Mouse (Mus musculus) kidney, adult 18-20 months (tissue): ENCODE data around the gene Ago1.
A peak's percentile ranks its signal among the peaks of the same experiment; 100 is the strongest.

Experiments
- DNase-seq: peaks from one replicate; pipeline ENCODE4 v3.0.0; 2021

The Ago1 gene

GRCm38 (mm10) chr4:126468285-126468901 is at the start of gene Ago1:
Ago1 (minus strand) TSS chr4:126468583.
- DNase-seq = peak; percentile 95

- no peak for DNase-seq
Observed at GRCm38 (mm10) chr4:126512308-126513066, 44.1 kb upstream of the Ago1 start.

DNA sequence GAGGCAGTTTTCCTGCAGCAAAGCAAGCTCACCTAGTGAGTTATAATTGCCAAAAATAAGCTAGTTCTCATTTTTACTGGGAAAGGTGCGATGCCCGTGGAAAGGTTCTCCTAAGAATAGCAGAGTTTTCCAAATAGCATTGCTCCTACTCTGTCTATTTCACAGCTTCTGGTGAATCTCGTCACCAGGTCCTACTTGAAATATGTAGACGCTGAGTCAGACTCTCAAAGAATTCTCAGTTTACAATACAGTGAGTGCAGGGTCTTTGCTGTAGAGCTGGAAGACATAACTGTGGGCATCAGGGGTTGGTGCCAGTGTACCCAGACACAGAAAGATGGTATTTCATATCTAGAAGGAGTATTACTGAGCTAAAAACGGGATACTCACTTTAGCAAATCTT is 42.6 kb upstream of the Ago1 start:
- DNase-seq = no peak

GRCm38 (mm10) chr4:126509072-126509471 is 40.7 kb upstream of the Ago1 start:
- no peak for DNase-seq

- no peak for DNase-seq
Observed at GRCm38 (mm10) chr4:126508110-126508899, 39.9 kb upstream of the Ago1 start.

- DNase-seq = no peak
Observed at GRCm38 (mm10) chr4:126502977-126503309, 34.6 kb upstream of the Ago1 start.

DNA sequence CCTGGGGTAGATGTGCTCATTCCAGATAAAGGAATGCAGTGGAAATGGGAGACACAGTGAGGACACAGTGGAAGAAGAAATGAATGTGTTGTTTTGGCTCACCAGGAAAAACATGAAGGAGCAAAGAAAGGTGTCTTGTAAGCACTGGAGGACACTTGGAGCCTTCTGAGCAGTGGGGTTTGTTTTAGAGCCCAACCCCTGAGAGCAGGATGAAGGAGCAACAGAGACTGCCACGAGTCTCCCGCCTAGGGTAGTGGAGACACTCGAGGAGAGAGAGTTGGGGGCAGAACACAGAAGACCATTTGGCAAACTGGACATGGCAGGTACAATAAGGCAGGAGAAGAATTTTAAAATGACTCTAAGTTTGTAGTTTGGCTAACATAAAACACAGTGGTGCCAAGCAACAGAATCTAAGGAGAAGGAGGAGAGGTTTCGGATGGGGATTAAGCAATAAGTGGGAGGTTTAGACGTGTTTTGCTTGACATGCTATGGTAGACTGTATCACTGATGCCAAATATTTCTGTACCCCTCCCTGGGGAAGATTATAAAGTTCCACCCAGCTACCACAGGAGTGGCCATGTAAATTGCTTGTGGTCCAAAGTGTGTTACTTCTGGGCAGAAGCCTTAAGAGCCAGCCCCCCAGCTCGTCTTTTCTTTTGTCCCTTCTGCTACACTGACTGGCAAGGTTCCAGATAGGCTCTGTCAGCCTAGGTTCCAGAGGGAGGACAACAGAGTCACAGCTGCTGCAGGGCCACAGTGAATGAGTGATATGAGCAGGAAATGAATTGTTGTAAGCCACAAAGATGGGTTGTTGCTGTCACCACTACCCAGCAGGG is 34.0 kb upstream of the Ago1 start:
- no peak for DNase-seq

GRCm38 (mm10) chr4:126498601-126499000 is 30.2 kb upstream of the Ago1 start:
- DNase-seq = no peak

- peak; percentile 10 for DNase-seq
Observed at GRCm38 (mm10) chr4:126496963-126497362, 28.6 kb upstream of the Ago1 start.

DNA sequence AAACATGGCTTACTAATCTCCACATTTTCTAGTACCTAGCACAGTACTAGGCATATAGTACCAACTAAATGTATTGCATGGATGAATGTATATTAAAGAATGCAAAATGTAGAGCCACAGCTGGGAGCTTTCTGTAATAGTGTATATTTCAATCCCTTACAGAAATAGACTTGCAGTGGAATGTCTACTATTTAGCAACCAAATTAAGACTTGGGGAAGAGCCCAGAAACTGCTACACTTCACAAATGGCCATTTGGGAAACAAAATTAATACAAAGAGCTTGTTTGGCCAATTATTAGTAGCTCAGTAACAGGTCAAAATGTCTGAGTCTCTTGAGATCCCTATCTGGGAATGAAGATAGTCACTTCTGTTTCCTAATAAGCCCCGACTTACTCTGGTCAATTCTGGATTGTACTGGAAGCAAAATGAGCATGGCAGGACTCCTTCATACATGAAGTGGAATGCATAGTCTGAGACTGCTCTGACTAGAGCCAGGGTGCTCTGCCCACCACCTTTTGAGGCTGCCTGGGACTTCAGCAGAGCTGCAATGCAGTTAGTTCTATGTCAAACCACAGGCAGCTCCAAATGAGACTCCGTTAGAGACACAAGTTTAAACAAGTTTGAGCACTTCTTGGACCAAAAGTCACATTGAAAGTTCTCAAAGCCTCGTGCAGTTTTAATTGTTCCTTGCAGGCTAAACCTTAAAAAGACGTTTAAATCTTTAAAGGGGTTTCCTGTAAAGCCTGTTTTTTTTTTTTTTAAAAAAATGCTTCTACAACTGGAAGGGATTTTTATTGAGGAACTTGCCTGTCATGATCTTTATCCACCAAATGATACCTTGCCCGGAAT is 27.8 kb upstream of the Ago1 start:
- DNase-seq = no peak

GRCm38 (mm10) chr4:126495453-126495852 is 27.1 kb upstream of the Ago1 start:
- no peak for DNase-seq

DNA sequence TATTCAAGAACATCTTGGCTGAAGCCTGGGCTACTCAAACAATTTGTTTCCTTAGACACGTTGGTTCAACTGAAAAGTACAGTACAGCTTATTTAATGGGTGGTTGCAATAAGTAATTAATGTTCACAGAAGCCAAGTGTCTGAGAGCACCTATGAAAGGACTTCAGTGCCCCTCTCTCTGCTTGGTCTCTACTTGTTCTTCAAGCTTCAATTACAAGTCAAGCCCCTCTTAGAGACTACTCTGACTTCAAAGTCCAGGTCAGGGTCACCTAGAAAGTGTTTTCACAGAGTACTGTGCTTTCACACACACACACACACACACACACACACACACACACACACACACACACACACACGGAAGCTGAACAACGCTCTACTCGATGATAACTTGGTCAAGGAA is 25.0 kb upstream of the Ago1 start:
- DNase-seq = no peak

GRCm38 (mm10) chr4:126491977-126492376 is 23.6 kb upstream of the Ago1 start:
- DNase-seq = no peak

DNA sequence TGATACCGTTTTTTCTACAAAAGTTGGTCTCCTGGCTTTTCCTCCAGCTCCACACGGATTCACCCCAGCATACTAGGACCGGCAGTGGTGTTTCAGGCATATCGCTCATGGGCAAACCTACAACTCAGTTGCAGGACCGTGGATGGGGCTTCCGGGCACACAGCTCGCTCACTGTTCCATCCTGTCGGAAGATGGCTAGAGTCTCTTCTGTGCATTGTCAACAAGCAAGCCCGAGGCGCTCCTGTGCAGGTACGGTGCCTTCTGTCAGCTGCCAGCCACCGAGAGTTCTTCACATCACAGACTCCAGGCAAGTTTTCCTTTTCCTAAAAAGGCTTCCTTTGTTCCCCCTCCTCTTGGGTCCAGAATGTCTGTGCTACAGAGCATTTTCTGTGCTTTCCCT is 22.3 kb upstream of the Ago1 start:
- no peak for DNase-seq

DNA sequence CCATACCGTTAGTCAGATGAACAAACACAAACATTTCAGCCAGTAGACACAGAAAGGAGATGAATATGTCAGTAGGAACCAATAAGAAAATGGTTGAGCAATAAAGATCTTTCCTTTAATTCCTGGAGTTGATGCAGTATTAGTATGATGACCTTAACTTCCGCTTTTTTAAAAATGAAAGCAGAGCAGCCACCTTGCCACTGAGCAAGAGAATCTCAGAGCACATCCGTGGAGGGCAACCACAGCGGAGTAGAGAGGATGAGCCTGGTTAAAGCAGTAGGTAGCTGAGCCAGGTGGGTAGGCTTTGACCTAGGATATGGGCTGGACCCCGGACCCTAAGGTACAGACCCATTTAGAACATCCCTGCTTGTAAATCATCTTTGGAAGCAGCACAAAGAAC is 21.4 kb upstream of the Ago1 start:
- no peak for DNase-seq

DNA sequence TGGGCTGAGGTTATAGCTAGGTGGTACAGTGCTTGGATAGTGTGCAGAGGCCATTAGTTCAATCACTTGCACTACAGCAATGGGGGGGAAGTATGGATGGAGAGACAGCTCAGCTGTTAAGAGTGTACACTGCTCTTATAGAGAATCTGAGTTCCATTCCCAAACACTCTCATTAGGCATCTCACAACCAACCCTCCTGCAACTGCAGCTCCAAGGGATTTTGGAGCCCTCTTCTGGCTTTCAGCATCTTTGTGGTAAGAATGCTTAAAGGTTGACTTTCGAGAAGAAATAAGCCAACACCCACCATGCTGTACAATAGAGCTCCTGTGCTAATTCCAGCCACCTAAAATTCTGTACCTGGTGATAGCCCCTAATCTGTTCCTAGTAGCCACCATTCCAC is 17.8 kb upstream of the Ago1 start:
- DNase-seq = no peak

- DNase-seq = no peak
Observed at GRCm38 (mm10) chr4:126485065-126485464, 16.7 kb upstream of the Ago1 start.

DNA sequence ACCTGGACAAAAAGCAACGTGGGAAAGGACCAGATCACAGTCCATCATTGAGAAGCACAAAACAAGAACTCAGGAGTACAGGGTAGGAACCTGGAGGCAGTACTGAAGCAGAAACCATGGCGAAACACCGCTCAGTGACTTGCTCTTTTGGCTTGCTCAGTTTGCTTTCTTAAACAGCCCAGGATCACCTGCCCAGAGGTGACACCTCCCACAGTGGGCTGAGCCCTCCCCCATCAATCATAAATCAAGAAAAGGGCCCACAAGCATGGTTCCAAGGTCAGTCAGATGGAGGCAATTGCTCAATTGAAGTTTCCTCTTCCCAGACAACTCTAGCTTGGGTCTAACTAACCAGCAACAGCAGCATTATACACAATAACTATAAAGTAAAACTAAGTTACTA is 15.5 kb upstream of the Ago1 start:
- no peak for DNase-seq

DNA sequence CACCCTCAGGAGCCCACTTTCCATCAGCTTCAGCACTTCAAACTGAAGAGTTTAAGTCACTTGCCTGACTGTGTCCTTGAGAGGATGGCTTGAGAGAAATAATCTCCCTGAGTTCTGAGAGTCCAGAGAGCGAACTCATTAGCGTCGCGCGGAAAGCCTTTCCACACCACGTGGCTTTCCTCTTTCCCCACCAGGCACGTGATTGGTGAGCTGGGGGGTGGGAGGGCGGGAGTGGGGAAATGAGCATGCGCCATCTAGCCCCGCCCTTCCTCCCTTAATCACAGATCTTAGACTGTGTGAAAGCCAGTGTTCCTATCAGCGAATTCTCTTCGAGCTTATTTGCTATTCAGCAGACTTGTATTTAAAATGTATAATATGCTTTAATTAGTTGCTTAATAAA is 14.6 kb upstream of the Ago1 start:
- no peak for DNase-seq

- DNase-seq = no peak
Observed at GRCm38 (mm10) chr4:126481461-126481860, 13.1 kb upstream of the Ago1 start.

DNA sequence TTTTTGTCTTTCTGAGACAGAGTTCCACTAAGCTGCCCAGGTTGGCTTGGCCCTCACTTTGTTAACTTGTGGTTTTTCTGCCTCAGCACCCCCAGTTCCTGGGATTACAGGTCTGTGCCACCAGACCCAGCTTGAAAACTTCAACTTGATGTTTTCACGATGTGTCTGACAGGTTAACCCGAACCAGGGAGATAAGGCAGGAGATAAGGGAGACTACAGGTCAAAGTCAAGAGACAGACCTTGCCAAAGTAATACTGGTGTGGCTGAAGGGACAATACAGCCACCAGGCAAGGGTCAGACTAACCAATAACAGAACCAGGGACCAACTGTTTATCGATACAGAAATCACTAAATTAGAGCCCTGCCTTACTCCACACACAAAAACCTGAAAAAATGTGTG is 11.9 kb upstream of the Ago1 start:
- no peak for DNase-seq

DNA sequence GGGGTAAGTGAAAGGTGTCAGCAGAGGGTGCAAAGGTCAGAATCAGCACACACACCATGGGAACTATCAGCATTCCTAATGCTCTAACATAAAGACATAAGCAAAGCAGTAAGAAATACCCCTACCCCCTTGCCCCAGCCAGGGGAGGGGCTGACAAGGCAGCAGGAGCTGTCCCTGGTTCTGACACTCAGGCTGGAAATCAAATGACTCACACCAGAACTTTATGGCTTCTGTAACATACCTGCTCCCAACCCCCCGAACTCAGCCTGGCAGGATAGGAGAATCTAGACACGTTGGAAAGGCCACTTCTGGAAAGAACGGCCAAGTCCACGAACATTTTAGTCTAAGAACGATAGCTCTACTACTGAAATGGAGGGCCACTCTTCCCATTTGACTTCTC is 4.6 kb upstream of the Ago1 start:
- DNase-seq = no peak
